Mouse (Mus musculus) limb, embryonic 13.5 days (tissue): ENCODE data around the gene Zap70. TPM values are rescaled to one million over a fixed set of nuclear protein-coding genes. Genes with fewer than 3 reads are reported as not detected.

Source experiments
- ATAC-seq: fragments of 200-750 bp; cut with Nextera tagmentation; 2 replicates; pipeline ENCODE4 v1.8.0; 2017; ENCODE audit warnings: low read depth, moderate number of reproducible peaks, moderate TSS enrichment; ENCODE audit not compliant: low FRiP score
- H3K27ac ChIP-seq: fragments of 300-500 bp; sonication (generic); 2 replicates; pipeline ENCODE4 v1.5.1; 2015; ENCODE audit warnings: inconsistent platforms, mild to moderate bottlenecking, moderate library complexity
- H3K27me3 ChIP-seq: fragments of 300-500 bp; sonication (generic); 2 replicates; pipeline ENCODE4 v1.6.1; 2015; ENCODE audit warnings: mild to moderate bottlenecking, inconsistent platforms
- H3K36me3 ChIP-seq: fragments of 300-500 bp; sonication (generic); 2 replicates; pipeline ENCODE4 v1.6.1; 2015; ENCODE audit warnings: inconsistent platforms, mild to moderate bottlenecking, moderate library complexity
- H3K4me1 ChIP-seq: fragments of 300-500 bp; sonication (generic); 2 replicates; pipeline ENCODE4 v1.6.1; 2015; ENCODE audit warnings: inconsistent platforms
- H3K4me2 ChIP-seq: fragments of 300-500 bp; sonication (generic); replicated peaks from 2 replicates; pipeline ENCODE4 v1.6.1; 2015; ENCODE audit warnings: inconsistent platforms, mild to moderate bottlenecking, moderate library complexity
- H3K4me3 ChIP-seq: fragments of 300-500 bp; sonication (generic); 2 replicates; pipeline ENCODE4 v1.5.1; 2015; ENCODE audit warnings: moderate library complexity, mild to moderate bottlenecking, inconsistent platforms
- H3K9ac ChIP-seq: fragments of 300-500 bp; sonication (generic); 2 replicates; pipeline ENCODE4 v1.6.1; 2015; ENCODE audit warnings: mild to moderate bottlenecking, inconsistent platforms
- H3K9me3 ChIP-seq: fragments of 300-500 bp; sonication (generic); 2 replicates; pipeline ENCODE4 v1.6.1; 2016; ENCODE audit warnings: inconsistent platforms
- WGBS: fragments of 180-500 bp; shearing (Covaris S2); methylation state at CpG from one replicate; pipeline ENCODE4 v1.1.7; 2015; 5-methylcytosine and 5-hydroxymethylcytosine counted together
- polyA plus RNA-seq: library from polyadenylated mRNA; unstranded; fragments of >200 nt; fragmentation: Nextera tagmentation; extraction: Ambion mirVana; gene quantifications from 2 replicates; pipeline ENCODE4 v1.2.1, GENCODE M21; 2015

Zap70 gene
- polyA plus RNA-seq, 1 experiment from 2014 or later = 0.34 TPM

- Histone ChIP-seq H3K9ac (peak overlapping the region; percentile 59), H3K27me3 (peaks cover 16% of the 10 kb centered on the region), H3K36me3 (no peaks in the 10 kb centered on the region), H3K9me3 (no peaks in the 10 kb centered on the region), H3K27ac (no peak overlapping the region), H3K4me2 (peak overlapping the region; percentile 84), H3K4me3 (peak overlapping the region; percentile 42), H3K4me1 (peaks cover 12% of the 10 kb centered on the region)
- ATAC-seq = peak; percentile 48
- WGBS = 3% methylated on average over 20 of the region's 20 CpGs
These were observed 23.0 kb downstream of the Zap70 start for GRCm38 (mm10) chr1:36784365-36785134.

GRCm38 (mm10) chr1:36785238-36785641 lies 23.6 kb downstream of the Zap70 start:
- Histone ChIP-seq H3K4me3 (peak overlapping the region; percentile 42), H3K9ac (peak overlapping the region; percentile 59), H3K4me2 (peak overlapping the region; percentile 84), H3K27me3 (peaks cover 16% of the 10 kb centered on the region), H3K27ac (no peak overlapping the region), H3K4me1 (peaks cover 12% of the 10 kb centered on the region), H3K9me3 (no peaks in the 10 kb centered on the region), H3K36me3 (peaks cover 2% of the 10 kb centered on the region)
- no peak; the same call in 1 of the 2 replicates for ATAC-seq
- WGBS = 4% methylated on average over 16 of the region's 16 CpGs

DNA sequence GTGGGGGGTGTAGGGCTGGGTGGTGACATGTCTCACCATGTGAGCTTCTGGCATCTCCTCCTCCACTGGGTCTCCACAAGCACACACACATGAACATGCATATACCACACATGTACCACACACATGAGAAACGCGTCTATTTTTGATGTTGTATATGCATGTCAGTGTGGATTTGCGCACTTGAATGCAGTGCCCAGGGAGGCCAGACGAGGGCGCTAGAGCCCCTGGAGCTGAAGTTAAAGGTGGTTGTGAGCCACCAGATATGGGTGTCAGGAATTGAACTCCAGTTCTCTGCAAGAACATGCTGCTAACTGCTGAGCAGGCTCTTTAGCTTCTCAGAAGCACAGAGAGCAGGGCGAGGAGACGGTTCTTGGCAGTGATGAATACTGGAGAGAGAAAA lies 24.8 kb downstream of the Zap70 start:
- peaks cover 11% of the 10 kb centered on the region for H3K36me3 ChIP-seq
- H3K4me1 ChIP-seq = peaks cover 12% of the 10 kb centered on the region
- H3K9ac ChIP-seq = no peak overlapping the region
- no peaks in the 10 kb centered on the region for H3K9me3 ChIP-seq
- H3K27me3 ChIP-seq = peaks cover 16% of the 10 kb centered on the region
- no peak overlapping the region for H3K4me3 ChIP-seq
- 93% methylated on average over 7 of the region's 7 CpGs for WGBS
- H3K4me2 ChIP-seq = no peak overlapping the region
- no peak overlapping the region for H3K27ac ChIP-seq
- ATAC-seq = no peak

GRCm38 (mm10) chr1:36789416-36789815 lies 27.8 kb downstream of the Zap70 start:
- H3K4me2 ChIP-seq = no peak overlapping the region
- H3K27ac ChIP-seq = no peak overlapping the region
- H3K4me1 ChIP-seq = peaks cover 12% of the 10 kb centered on the region
- peaks cover 37% of the 10 kb centered on the region for H3K36me3 ChIP-seq
- ATAC-seq = no peak
- no peak overlapping the region for H3K9ac ChIP-seq
- H3K27me3 ChIP-seq = 0 out of 2 replicates have a peak, but pooled peaks cover 8% of the 10 kb centered on the region
- WGBS = 83% methylated on average over 8 of the region's 8 CpGs
- no peaks in the 10 kb centered on the region for H3K9me3 ChIP-seq
- no peak overlapping the region for H3K4me3 ChIP-seq

GRCm38 (mm10) chr1:36796711-36797110 lies 35.1 kb downstream of the Zap70 start:
- Histone ChIP-seq H3K4me2 (no peak overlapping the region), H3K4me3 (no peak overlapping the region), H3K9me3 (no peaks in the 10 kb centered on the region), H3K27me3 (no peaks in the 10 kb centered on the region), H3K27ac (no peak overlapping the region), H3K9ac (no peak overlapping the region), H3K36me3 (peaks cover 93% of the 10 kb centered on the region), H3K4me1 (no peaks in the 10 kb centered on the region)
- WGBS = 88% methylated on average over 7 of the region's 7 CpGs
- ATAC-seq = peak; percentile 79

DNA sequence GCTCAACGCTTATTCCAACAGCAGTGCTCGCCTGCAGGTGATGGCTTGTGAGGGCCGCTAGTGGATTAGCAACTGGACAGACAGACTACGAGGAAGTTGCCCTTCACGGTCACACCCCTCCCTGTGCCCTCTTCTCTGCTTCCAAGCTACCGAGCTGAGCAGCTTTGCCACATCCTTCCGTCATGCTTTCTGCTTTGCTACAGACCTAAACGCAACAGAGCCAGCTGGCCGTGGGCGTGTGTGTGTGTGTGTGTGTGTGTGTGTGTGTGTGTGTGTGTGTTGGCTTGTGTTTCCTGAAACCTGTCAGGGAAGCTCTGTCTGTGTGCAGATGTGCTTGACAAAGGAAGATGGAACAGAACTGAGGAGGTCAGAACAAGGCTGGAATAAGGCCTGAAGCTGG lies 35.9 kb downstream of the Zap70 start:
- Histone ChIP-seq H3K9me3 (no peaks in the 10 kb centered on the region), H3K27me3 (no peaks in the 10 kb centered on the region), H3K27ac (no peak overlapping the region), H3K4me2 (no peak overlapping the region), H3K36me3 (peaks cover 96% of the 10 kb centered on the region), H3K9ac (no peak overlapping the region), H3K4me1 (no peaks in the 10 kb centered on the region), H3K4me3 (no peak overlapping the region)
- 85% methylated on average over 10 of the region's 10 CpGs for WGBS
- ATAC-seq = no peak

DNA sequence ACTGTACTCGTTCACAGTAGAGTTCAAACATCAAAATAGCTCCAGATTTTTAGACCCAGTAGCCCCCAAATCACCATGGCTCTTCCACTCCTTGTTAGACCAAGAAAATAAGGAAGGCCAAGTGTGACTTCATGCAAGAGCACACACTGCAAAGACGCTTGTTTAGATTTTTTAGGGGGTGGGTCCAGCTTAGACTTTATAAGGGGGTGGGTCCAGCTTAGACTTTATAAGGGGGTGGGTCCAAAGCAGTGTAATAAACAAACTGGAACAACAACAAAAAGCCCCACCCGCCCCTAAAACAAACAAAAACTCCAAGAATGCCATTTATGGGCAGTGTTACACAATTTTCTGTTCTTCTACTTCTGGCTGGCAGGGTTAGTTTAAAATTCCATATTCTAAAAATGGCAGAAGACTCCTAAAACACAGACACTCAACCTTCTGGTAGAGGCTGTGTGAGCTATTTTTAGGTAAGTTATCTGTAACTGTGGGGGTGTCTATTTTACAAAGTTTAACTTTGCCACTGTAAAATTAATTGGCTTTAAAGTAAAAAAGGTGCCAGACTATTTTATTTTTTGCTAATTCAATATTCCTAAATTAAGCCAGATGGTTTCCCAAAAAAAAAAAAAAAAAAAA lies 38.9 kb downstream of the Zap70 start:
- Histone ChIP-seq H3K4me1 (no peaks in the 10 kb centered on the region), H3K4me3 (no peak overlapping the region), H3K4me2 (no peak overlapping the region), H3K27ac (no peak overlapping the region), H3K27me3 (no peaks in the 10 kb centered on the region), H3K9me3 (no peaks in the 10 kb centered on the region), H3K36me3 (peaks cover 92% of the 10 kb centered on the region), H3K9ac (no peak overlapping the region)
- WGBS = 74% methylated on average over 3 of the region's 3 CpGs
- no peak for ATAC-seq

DNA sequence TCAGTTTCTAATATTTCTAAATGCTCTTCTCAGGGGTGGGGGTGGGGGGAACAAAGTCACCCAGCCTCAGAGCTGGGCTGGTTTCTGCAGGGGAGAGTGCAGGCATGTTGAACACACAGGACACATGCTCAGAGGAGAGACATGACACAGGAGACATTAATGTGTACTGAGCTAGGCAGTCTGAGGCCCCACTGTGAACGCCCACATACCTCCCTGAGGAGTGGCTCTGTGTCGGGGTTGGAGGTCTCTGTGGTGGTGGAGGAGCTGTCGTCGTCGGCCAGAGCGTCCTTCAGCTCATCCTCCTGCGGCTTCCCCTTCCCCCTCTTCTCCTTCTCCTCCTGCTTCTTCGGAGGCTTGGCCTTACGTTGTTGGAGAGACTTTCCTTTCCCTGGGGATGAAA lies 42.7 kb downstream of the Zap70 start:
- Histone ChIP-seq H3K9me3 (no peaks in the 10 kb centered on the region), H3K36me3 (peaks cover 91% of the 10 kb centered on the region), H3K27me3 (no peaks in the 10 kb centered on the region), H3K4me2 (no peak overlapping the region), H3K4me3 (no peak overlapping the region), H3K9ac (no peak overlapping the region), H3K4me1 (no peaks in the 10 kb centered on the region), H3K27ac (no peak overlapping the region)
- no peak for ATAC-seq
- 71% methylated on average over 9 of the region's 9 CpGs for WGBS

DNA sequence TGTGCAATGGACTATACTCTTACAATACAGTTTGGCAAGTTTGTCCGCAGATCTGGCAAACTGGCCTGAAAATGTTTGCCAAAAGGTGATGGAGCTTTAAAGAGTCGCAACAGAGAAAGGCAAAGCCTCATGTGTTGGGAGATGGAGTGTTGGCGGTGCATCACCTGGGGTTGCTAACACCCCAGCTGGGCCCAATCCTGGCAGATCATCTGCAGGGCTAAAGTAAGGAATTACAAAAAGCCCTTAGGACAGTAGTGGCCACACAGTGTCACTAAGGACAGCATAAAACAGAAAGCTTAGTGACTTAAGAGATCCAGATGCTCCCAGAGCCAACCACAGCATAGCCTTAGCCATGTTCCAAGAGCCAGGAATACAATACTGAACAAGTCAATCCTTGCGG lies 43.2 kb downstream of the Zap70 start:
- Histone ChIP-seq H3K27me3 (no peaks in the 10 kb centered on the region), H3K9me3 (no peaks in the 10 kb centered on the region), H3K36me3 (peaks cover 91% of the 10 kb centered on the region), H3K4me3 (no peak overlapping the region), H3K9ac (no peak overlapping the region), H3K4me1 (no peaks in the 10 kb centered on the region), H3K4me2 (no peak overlapping the region), H3K27ac (no peak overlapping the region)
- WGBS = 94% methylated on average over 4 of the region's 4 CpGs
- no peak for ATAC-seq

- Histone ChIP-seq H3K4me2 (no peak overlapping the region), H3K36me3 (peaks cover 93% of the 10 kb centered on the region), H3K27me3 (no peaks in the 10 kb centered on the region), H3K4me1 (no peaks in the 10 kb centered on the region), H3K9ac (no peak overlapping the region), H3K9me3 (no peaks in the 10 kb centered on the region), H3K27ac (no peak overlapping the region), H3K4me3 (no peak overlapping the region)
- 95% methylated on average over 7 of the region's 7 CpGs for whole genome bisulfite sequencing
- ATAC-seq = no peak
These were observed 44.7 kb downstream of the Zap70 start for GRCm38 (mm10) chr1:36806181-36806905.

DNA sequence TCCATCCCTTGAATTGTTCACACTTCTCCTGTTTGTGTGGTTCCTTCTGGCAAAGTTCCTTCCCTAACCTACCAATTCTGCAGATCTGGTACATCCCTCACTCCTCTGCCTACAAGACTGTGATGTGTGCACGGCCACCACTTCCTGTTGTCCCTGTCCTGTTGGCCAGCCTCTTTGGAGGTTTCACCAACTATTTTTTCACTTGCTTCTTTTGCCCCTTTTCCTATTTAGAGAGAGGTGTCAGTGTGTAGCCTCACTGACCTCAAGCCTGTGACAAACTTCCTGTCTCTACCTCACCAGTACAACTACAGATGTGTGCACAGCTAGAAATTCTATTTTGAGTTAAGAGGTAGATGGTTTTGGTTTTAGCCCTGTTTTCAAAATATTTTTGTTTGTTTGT lies 45.5 kb downstream of the Zap70 start:
- no peak overlapping the region for H3K27ac ChIP-seq
- H3K9me3 ChIP-seq = no peaks in the 10 kb centered on the region
- peaks cover 93% of the 10 kb centered on the region for H3K36me3 ChIP-seq
- H3K4me1 ChIP-seq = no peaks in the 10 kb centered on the region
- no peak for ATAC-seq
- no peak overlapping the region for H3K9ac ChIP-seq
- 88% methylated on average over 1 of the region's 1 CpGs for WGBS
- H3K4me2 ChIP-seq = no peak overlapping the region
- H3K4me3 ChIP-seq = no peak overlapping the region
- no peaks in the 10 kb centered on the region for H3K27me3 ChIP-seq
